Mouse (Mus musculus): ENCODE results near the gene Gm20388. TPM values are rescaled to one million over a fixed set of nuclear protein-coding genes. Genes with fewer than 3 reads are reported as not detected.

Gm20388 gene
- polyA plus RNA-seq, 1 experiment from 2014 or later: 1.7 TPM

GRCm38 (mm10) chr8:121985673-121986072 is 2075.0 kb downstream of the Gm20388 start:
- H3K27ac ChIP-seq: no peak overlapping the region
- H3K36me3 ChIP-seq: peaks cover 98% of the 10 kb centered on the region
- no peaks in the 10 kb centered on the region for H3K27me3 ChIP-seq (ENCODE audit: insufficient read depth, poor library complexity, severe bottlenecking)
- H3K4me1 ChIP-seq (replicated peaks): no peaks in the 10 kb centered on the region
- DNase-seq (ENCODE audit: low spot score): no peak
- 97% methylated on average over 3 of the region's 3 CpGs for WGBS
- no peaks in the 10 kb centered on the region for H3K9me3 ChIP-seq
- no peak overlapping the region for H3K4me3 ChIP-seq

- 97% methylated on average over 5 of the region's 5 CpGs for WGBS
- peaks cover 99% of the 10 kb centered on the region for H3K36me3 ChIP-seq
- no peak for DNase-seq (ENCODE audit: low spot score)
- no peak overlapping the region for H3K27ac ChIP-seq
- H3K9me3 ChIP-seq: no peaks in the 10 kb centered on the region
- no peaks in the 10 kb centered on the region for H3K4me1 ChIP-seq (replicated peaks)
- no peak overlapping the region for H3K4me3 ChIP-seq
- no peaks in the 10 kb centered on the region for H3K27me3 ChIP-seq (ENCODE audit: insufficient read depth, poor library complexity, severe bottlenecking)
These were observed 2077.3 kb downstream of the Gm20388 start for GRCm38 (mm10) chr8:121987892-121988291.

GRCm38 (mm10) chr8:121990506-121991255 is 2080.0 kb downstream of the Gm20388 start:
- no peak overlapping the region for H3K4me3 ChIP-seq
- no peaks in the 10 kb centered on the region for H3K27me3 ChIP-seq (ENCODE audit: insufficient read depth, poor library complexity, severe bottlenecking)
- 88% methylated on average over 9 of the region's 9 CpGs for WGBS
- no peaks in the 10 kb centered on the region for H3K4me1 ChIP-seq (replicated peaks)
- peaks cover 96% of the 10 kb centered on the region for H3K36me3 ChIP-seq
- DNase-seq (ENCODE audit: low spot score): no peak
- no peak overlapping the region for H3K27ac ChIP-seq
- H3K9me3 ChIP-seq: no peaks in the 10 kb centered on the region

GRCm38 (mm10) chr8:121991611-121992010 is 2081.0 kb downstream of the Gm20388 start:
- Histone ChIP-seq H3K4me3 (no peak overlapping the region), H3K27ac (no peak overlapping the region), H3K4me1 (replicated peaks) (no peaks in the 10 kb centered on the region), H3K36me3 (peaks cover 95% of the 10 kb centered on the region), H3K27me3 (ENCODE audit: insufficient read depth, poor library complexity, severe bottlenecking) (no peaks in the 10 kb centered on the region), H3K9me3 (no peaks in the 10 kb centered on the region)
- DNase-seq (ENCODE audit: low spot score): no peak
- WGBS: 92% methylated on average over 7 of the region's 7 CpGs

GRCm38 (mm10) chr8:121992911-121993310 is 2082.3 kb downstream of the Gm20388 start:
- DNase-seq (ENCODE audit: low spot score): no peak
- no peaks in the 10 kb centered on the region for H3K27me3 ChIP-seq (ENCODE audit: insufficient read depth, poor library complexity, severe bottlenecking)
- H3K4me3 ChIP-seq: no peak overlapping the region
- 88% methylated on average over 4 of the region's 4 CpGs for WGBS
- H3K36me3 ChIP-seq: peaks cover 95% of the 10 kb centered on the region
- no peak overlapping the region for H3K27ac ChIP-seq
- no peaks in the 10 kb centered on the region for H3K4me1 ChIP-seq (replicated peaks)
- H3K9me3 ChIP-seq: no peaks in the 10 kb centered on the region

- Histone ChIP-seq H3K27me3 (ENCODE audit: insufficient read depth, poor library complexity, severe bottlenecking) (no peaks in the 10 kb centered on the region), H3K36me3 (peaks cover 95% of the 10 kb centered on the region), H3K27ac (no peak overlapping the region), H3K4me1 (replicated peaks) (no peaks in the 10 kb centered on the region), H3K4me3 (no peak overlapping the region), H3K9me3 (no peaks in the 10 kb centered on the region)
- WGBS: 88% methylated on average over 4 of the region's 4 CpGs
- DNase-seq (ENCODE audit: low spot score): no peak
These were observed 2084.5 kb downstream of the Gm20388 start for GRCm38 (mm10) chr8:121995112-121995511.

GRCm38 (mm10) chr8:121995895-121996294 is 2085.3 kb downstream of the Gm20388 start:
- no peaks in the 10 kb centered on the region for H3K9me3 ChIP-seq
- no peak overlapping the region for H3K4me3 ChIP-seq
- DNase-seq (ENCODE audit: low spot score): no peak
- H3K27ac ChIP-seq: no peak overlapping the region
- WGBS: 91% methylated on average over 3 of the region's 3 CpGs
- H3K36me3 ChIP-seq: peaks cover 95% of the 10 kb centered on the region
- H3K4me1 ChIP-seq (replicated peaks): no peaks in the 10 kb centered on the region
- no peaks in the 10 kb centered on the region for H3K27me3 ChIP-seq (ENCODE audit: insufficient read depth, poor library complexity, severe bottlenecking)

GRCm38 (mm10) chr8:121998631-121999030 is 2088.0 kb downstream of the Gm20388 start:
- H3K27ac ChIP-seq: no peak overlapping the region
- peaks cover 1% of the 10 kb centered on the region; the same call in 1 of the 2 replicates for H3K4me1 ChIP-seq (replicated peaks)
- no peak for DNase-seq (ENCODE audit: low spot score)
- H3K9me3 ChIP-seq: no peaks in the 10 kb centered on the region
- WGBS: 92% methylated on average over 4 of the region's 4 CpGs
- H3K27me3 ChIP-seq (ENCODE audit: insufficient read depth, poor library complexity, severe bottlenecking): no peaks in the 10 kb centered on the region
- peaks cover 95% of the 10 kb centered on the region for H3K36me3 ChIP-seq
- H3K4me3 ChIP-seq: no peak overlapping the region

- H3K36me3 ChIP-seq: peaks cover 94% of the 10 kb centered on the region
- H3K27ac ChIP-seq: no peak overlapping the region
- no peaks in the 10 kb centered on the region for H3K27me3 ChIP-seq (ENCODE audit: insufficient read depth, poor library complexity, severe bottlenecking)
- 91% methylated on average over 5 of the region's 5 CpGs for WGBS
- no peak for DNase-seq (ENCODE audit: low spot score)
- no peaks in the 10 kb centered on the region for H3K9me3 ChIP-seq
- no peak overlapping the region for H3K4me3 ChIP-seq
- H3K4me1 ChIP-seq (replicated peaks): peaks cover 7% of the 10 kb centered on the region; the same call in 1 of the 2 replicates
These were observed 2088.6 kb downstream of the Gm20388 start for GRCm38 (mm10) chr8:121999211-121999610.

GRCm38 (mm10) chr8:122001339-122002115 is 2090.9 kb downstream of the Gm20388 start:
- no peaks in the 10 kb centered on the region for H3K27me3 ChIP-seq (ENCODE audit: insufficient read depth, poor library complexity, severe bottlenecking)
- peaks cover 8% of the 10 kb centered on the region; the same call in 1 of the 2 replicates for H3K4me1 ChIP-seq (replicated peaks)
- no peak overlapping the region for H3K27ac ChIP-seq
- H3K36me3 ChIP-seq: peaks cover 89% of the 10 kb centered on the region
- H3K4me3 ChIP-seq: no peak overlapping the region
- no peaks in the 10 kb centered on the region for H3K9me3 ChIP-seq
- DNase-seq (ENCODE audit: low spot score): no peak
- 92% methylated on average over 15 of the region's 15 CpGs for WGBS

GRCm38 (mm10) chr8:122003646-122004045 is 2093.0 kb downstream of the Gm20388 start:
- DNase-seq (ENCODE audit: low spot score): no peak
- WGBS: 90% methylated on average over 8 of the region's 8 CpGs
- Histone ChIP-seq H3K36me3 (peaks cover 89% of the 10 kb centered on the region), H3K4me1 (replicated peaks) (peaks cover 8% of the 10 kb centered on the region; the same call in 1 of the 2 replicates), H3K4me3 (no peak overlapping the region), H3K27ac (peak overlapping the region; percentile 46), H3K27me3 (ENCODE audit: insufficient read depth, poor library complexity, severe bottlenecking) (no peaks in the 10 kb centered on the region), H3K9me3 (no peaks in the 10 kb centered on the region)

GRCm38 (mm10) chr8:122004131-122004530 is 2093.5 kb downstream of the Gm20388 start:
- H3K4me1 ChIP-seq (replicated peaks): peaks cover 8% of the 10 kb centered on the region; the same call in 1 of the 2 replicates
- no peak overlapping the region for H3K4me3 ChIP-seq
- no peaks in the 10 kb centered on the region for H3K27me3 ChIP-seq (ENCODE audit: insufficient read depth, poor library complexity, severe bottlenecking)
- peak overlapping the region; percentile 46 for H3K27ac ChIP-seq
- H3K9me3 ChIP-seq: no peaks in the 10 kb centered on the region
- DNase-seq (ENCODE audit: low spot score): no peak
- H3K36me3 ChIP-seq: peaks cover 89% of the 10 kb centered on the region
- 86% methylated on average over 5 of the region's 5 CpGs for WGBS

Data from hindbrain, embryonic 10.5 days (tissue).